Comparison of ENCODE assay signal across 12 mouse cellular contexts in genomic region chr2:70291063-70291462, GRCm38 (mm10).
"Had no signal": no experiment of that assay in that cellular context is flagged by ENCODE, and none has a peak within 500 bp of the region (broad histone marks: within the 10 kb centered on the region; RNA-seq: fewer than 3 reads in every experiment).

No protein-coding gene starts in this region.

- H3K4me3 ChIP-seq: left cerebral cortex, adult 2 months; limb, embryonic 10.5 days; liver, embryonic 15.5 days; midbrain, embryonic 15.5 days; neural tube, embryonic 13.5 days; stomach, embryonic 15.5 days had no signal

- H3K9me3 ChIP-seq: limb, embryonic 10.5 days; liver, embryonic 15.5 days; midbrain, embryonic 15.5 days; neural tube, embryonic 13.5 days; stomach, embryonic 15.5 days had no signal

- H3K27ac ChIP-seq: left cerebral cortex, adult 2 months; limb, embryonic 10.5 days; liver, embryonic 15.5 days; midbrain, embryonic 15.5 days; neural tube, embryonic 13.5 days; stomach, embryonic 15.5 days had no signal

- ATAC-seq: midbrain, embryonic 15.5 days had no signal

- DNase-seq: kidney, postnatal 25 days; lung, adult 2 months; right cerebral cortex, postnatal 14 days; thymus, postnatal 36 days had no signal

- H3K27me3 ChIP-seq: liver, embryonic 15.5 days; midbrain, embryonic 15.5 days; neural tube, embryonic 13.5 days; stomach, embryonic 15.5 days had no signal

- H3K4me2 ChIP-seq: liver, embryonic 11.5 days; liver, embryonic 15.5 days; midbrain, embryonic 11.5 days; midbrain, embryonic 15.5 days; neural tube, embryonic 13.5 days; stomach, embryonic 15.5 days had no signal

- H3K36me3 ChIP-seq: limb, embryonic 10.5 days; liver, embryonic 15.5 days; midbrain, embryonic 15.5 days; neural tube, embryonic 13.5 days; stomach, embryonic 15.5 days had no signal

- H3K9ac ChIP-seq: liver, embryonic 15.5 days; midbrain, embryonic 15.5 days; neural tube, embryonic 13.5 days; stomach, embryonic 15.5 days had no signal

- H3K4me1 ChIP-seq: liver, embryonic 15.5 days; midbrain, embryonic 15.5 days; neural tube, embryonic 13.5 days; stomach, embryonic 15.5 days had no signal
